Mouse (Mus musculus): ENCODE measurements around the gene Ccdc60. TPM values are rescaled to one million over a fixed set of nuclear protein-coding genes. Genes with fewer than 3 reads are reported as not detected.

Gene Ccdc60
- polyA plus RNA-seq, 1 experiment from 2014 or later, result 1.3 TPM

DNA sequence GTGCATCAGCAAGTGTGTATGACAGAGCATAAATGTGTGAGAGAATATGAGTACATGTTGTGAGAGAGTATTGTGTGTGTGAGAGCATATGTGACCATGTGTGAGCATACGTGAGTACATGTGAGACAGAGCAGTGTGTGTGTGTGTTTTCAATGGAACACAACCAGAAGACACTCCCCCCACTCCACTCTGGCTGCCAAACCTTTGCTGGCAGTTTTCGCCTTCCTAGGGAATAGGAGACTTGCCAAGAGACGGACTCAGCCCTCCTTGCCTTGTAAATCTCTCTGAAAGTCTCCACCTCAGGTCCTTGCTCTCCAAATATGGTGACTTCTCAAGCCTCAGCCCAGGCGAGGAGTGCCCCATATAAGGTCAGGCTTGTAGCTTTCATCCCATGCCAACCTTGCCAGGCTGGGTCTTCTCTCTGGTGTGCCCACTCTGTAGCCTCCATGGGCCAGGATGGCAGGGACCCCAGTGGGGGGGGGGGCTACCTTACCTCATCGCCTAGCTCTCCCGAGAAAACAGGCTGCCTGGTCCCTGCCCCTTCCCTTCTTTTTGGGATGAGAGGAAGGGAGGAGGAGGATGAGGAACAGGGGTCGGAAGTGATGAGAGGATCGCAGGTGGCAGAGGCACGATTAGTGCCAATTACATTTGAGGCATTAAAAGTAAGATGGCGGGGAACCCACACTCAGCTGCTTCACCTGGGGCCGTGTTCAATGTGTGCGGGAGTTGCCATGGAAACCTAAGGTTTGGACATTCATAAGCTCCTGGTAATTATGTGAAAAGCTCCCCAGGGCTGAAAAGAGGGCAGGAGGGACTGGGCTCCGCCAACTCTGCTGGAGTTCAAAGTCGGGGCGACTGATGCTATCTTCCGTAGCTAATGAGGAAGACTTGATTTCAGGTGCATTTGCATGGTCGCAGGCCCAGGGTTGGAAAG lies 19.3 kb downstream of the Ccdc60 start:
- Histone ChIP-seq H3K36me3 (no peaks in the 10 kb centered on the region), H3K27me3 (replicated peaks) (no peaks in the 10 kb centered on the region), H3K27ac (replicated peaks) (no peak overlapping the region), H3K9me3 (replicated peaks) (no peaks in the 10 kb centered on the region), H3K4me1 (peaks cover 24% of the 10 kb centered on the region), H3K9ac (replicated peaks) (no peak overlapping the region), H3K4me3 (replicated peaks) (no peak overlapping the region), H3K4me2 (no peak overlapping the region)
- ATAC-seq (ENCODE audit: low FRiP score), result peak; percentile 30; the same call in 1 of the 2 replicates
- 55% methylated on average over 17 of the region's 17 CpGs for WGBS

DNA sequence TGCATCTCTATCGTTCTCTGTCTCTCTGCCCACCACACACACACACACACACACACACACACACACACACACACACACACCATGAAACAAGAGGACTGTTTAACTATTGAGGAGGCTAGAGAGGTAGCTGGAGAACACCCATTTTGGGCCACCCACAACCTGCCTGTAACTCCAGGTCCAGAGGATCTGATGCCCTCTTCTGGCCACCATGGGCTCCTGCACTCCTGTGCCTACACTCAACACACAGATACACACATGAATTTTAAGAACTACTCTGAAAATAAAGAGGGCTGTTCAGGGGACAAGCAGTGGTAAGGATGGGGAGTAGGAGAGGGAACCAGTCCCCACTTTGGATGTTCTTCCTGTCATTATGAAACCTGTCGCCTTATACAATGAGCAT lies 26.1 kb downstream of the Ccdc60 start:
- Histone ChIP-seq H3K9ac (replicated peaks) (no peak overlapping the region), H3K9me3 (replicated peaks) (no peaks in the 10 kb centered on the region), H3K27ac (replicated peaks) (no peak overlapping the region), H3K36me3 (no peaks in the 10 kb centered on the region), H3K4me3 (replicated peaks) (no peak overlapping the region), H3K4me1 (peaks cover 10% of the 10 kb centered on the region), H3K4me2 (no peak overlapping the region), H3K27me3 (replicated peaks) (no peaks in the 10 kb centered on the region)
- no peak for ATAC-seq (ENCODE audit: low FRiP score)
- 89% methylated on average over 2 of the region's 2 CpGs for WGBS

DNA sequence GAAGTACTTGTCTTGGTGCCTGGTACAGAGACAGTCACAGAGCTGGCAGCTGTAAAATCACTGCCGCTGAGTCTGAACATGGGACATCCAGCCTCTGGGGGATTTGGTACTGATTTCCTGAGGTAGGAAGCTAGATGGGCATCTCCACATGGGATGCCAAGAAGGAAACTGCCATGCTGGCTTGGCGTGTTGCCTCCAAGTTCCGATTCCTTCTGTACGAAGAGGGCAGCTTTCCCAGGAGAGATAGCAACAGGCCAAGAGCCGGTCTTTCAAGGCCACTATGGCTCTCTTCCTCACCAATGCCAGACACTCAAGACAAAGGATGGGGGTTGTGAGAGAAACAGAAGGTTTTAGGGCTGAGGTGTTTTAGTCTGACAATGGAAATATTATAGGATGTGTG lies 26.8 kb downstream of the Ccdc60 start:
- Histone ChIP-seq H3K9ac (replicated peaks) (no peak overlapping the region), H3K4me2 (no peak overlapping the region), H3K36me3 (no peaks in the 10 kb centered on the region), H3K4me1 (peaks cover 10% of the 10 kb centered on the region), H3K4me3 (replicated peaks) (no peak overlapping the region), H3K27me3 (replicated peaks) (no peaks in the 10 kb centered on the region), H3K9me3 (replicated peaks) (no peaks in the 10 kb centered on the region), H3K27ac (replicated peaks) (no peak overlapping the region)
- 89% methylated on average over 5 of the region's 5 CpGs for WGBS
- ATAC-seq (ENCODE audit: low FRiP score), result no peak

DNA sequence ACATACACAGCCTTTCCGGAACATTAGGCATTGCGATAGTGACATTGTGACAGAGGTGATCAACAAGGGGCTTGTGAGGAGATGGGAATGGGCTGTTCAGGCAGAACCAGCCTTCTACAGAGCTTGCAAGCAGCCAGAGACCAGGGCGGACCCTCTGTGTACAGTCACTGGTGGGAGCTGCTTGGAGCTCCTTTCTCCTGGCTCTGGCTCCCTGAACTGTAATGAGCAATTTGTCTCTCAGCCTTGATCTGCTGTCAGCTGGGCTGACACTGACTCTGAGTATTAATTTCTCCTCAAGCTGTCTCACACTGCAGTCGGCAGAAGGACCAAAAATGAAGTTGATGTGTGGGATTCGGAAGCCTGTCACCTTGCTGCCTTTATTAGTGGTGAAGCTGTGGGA lies 28.4 kb downstream of the Ccdc60 start:
- Histone ChIP-seq H3K9me3 (replicated peaks) (no peaks in the 10 kb centered on the region), H3K36me3 (no peaks in the 10 kb centered on the region), H3K27me3 (replicated peaks) (no peaks in the 10 kb centered on the region), H3K4me2 (no peak overlapping the region), H3K4me1 (peaks cover 10% of the 10 kb centered on the region), H3K27ac (replicated peaks) (no peak overlapping the region), H3K4me3 (replicated peaks) (no peak overlapping the region), H3K9ac (replicated peaks) (no peak overlapping the region)
- WGBS, result 87% methylated on average over 5 of the region's 5 CpGs
- ATAC-seq (ENCODE audit: low FRiP score), result no peak

DNA sequence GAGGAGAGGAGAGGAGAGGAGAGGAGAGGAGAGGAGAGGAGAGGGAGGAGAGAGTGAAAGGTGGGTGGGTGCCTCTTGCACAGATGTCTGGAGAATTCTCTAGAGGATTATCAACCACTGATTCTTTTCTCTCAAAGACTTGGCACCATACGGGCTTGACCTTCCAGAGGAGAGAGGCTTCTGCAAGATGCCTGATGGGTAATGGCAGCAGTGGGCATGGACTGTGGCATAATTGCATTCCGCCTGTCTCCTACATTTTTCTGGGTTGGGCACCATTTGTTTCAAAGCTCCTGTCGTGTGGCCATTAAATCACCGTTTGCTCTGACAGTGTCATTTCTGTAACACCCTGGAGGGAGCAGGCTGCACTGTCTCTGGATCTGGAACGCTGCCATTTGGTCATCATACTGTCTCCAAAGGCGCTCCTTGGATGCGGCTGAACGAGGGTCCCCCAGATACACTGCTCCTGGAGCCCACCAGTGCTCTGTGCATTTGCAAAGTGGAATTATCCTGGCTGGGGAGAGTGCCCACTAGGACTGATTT lies 30.4 kb downstream of the Ccdc60 start:
- H3K36me3 ChIP-seq, result no peaks in the 10 kb centered on the region
- ATAC-seq (ENCODE audit: low FRiP score), result no peak
- peaks cover 10% of the 10 kb centered on the region for H3K4me1 ChIP-seq
- H3K27me3 ChIP-seq (replicated peaks), result no peaks in the 10 kb centered on the region
- H3K4me2 ChIP-seq, result no peak overlapping the region
- H3K9ac ChIP-seq (replicated peaks), result no peak overlapping the region
- H3K4me3 ChIP-seq (replicated peaks), result no peak overlapping the region
- 33% methylated on average over 8 of the region's 8 CpGs for WGBS
- H3K27ac ChIP-seq (replicated peaks), result no peak overlapping the region
- H3K9me3 ChIP-seq (replicated peaks), result no peaks in the 10 kb centered on the region

DNA sequence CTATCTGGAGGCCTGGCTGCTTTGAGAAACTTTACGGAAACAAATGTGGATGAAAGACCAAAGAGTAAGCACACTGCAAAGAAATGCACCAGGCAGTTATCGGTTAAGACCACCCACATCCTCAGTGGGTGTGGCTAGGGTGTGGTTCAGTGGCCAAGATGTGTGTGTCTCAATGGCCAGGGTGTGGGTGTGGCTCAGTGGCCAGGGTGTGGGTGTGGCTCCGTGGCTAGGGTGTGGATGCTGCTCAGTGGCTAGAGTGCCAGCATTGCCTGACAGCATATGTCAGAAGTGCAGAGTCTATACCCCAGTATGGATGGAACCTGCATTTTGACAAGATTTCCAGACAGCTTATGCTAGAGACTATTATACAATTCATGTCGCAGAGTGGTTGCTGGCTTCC lies 34.9 kb downstream of the Ccdc60 start:
- 91% methylated on average over 4 of the region's 4 CpGs for WGBS
- no peaks in the 10 kb centered on the region for H3K36me3 ChIP-seq
- H3K27ac ChIP-seq (replicated peaks), result no peak overlapping the region
- no peak overlapping the region for H3K4me3 ChIP-seq (replicated peaks)
- no peak for ATAC-seq (ENCODE audit: low FRiP score)
- H3K4me1 ChIP-seq, result peaks cover 6% of the 10 kb centered on the region
- no peaks in the 10 kb centered on the region for H3K9me3 ChIP-seq (replicated peaks)
- H3K9ac ChIP-seq (replicated peaks), result no peak overlapping the region
- H3K4me2 ChIP-seq, result no peak overlapping the region
- no peaks in the 10 kb centered on the region for H3K27me3 ChIP-seq (replicated peaks)

DNA sequence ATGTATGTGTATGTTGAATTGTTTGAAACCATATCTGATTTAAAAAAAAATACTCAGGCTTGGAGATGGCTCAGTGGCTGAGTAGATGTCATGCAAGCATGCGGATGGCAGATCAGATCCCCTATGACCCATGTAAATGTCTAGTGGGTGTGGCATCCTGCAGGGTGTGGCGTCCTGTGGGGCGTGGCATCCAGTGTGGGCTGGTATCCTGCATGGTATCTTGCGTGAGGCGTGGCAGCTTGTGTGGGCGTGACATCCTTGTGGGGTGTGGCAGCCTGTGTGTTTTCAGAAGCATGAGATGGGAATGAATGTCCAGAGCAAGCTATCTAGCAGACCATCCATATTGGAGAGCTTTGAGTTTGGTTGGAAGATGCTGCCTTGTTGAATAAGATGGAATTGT lies 36.6 kb downstream of the Ccdc60 start:
- H3K4me3 ChIP-seq (replicated peaks), result no peak overlapping the region
- H3K9ac ChIP-seq (replicated peaks), result no peak overlapping the region
- no peak for ATAC-seq (ENCODE audit: low FRiP score)
- H3K4me1 ChIP-seq, result no peaks in the 10 kb centered on the region
- H3K4me2 ChIP-seq, result no peak overlapping the region
- H3K9me3 ChIP-seq (replicated peaks), result no peaks in the 10 kb centered on the region
- H3K27me3 ChIP-seq (replicated peaks), result no peaks in the 10 kb centered on the region
- no peaks in the 10 kb centered on the region for H3K36me3 ChIP-seq
- no peak overlapping the region for H3K27ac ChIP-seq (replicated peaks)
- 92% methylated on average over 6 of the region's 6 CpGs for WGBS

DNA sequence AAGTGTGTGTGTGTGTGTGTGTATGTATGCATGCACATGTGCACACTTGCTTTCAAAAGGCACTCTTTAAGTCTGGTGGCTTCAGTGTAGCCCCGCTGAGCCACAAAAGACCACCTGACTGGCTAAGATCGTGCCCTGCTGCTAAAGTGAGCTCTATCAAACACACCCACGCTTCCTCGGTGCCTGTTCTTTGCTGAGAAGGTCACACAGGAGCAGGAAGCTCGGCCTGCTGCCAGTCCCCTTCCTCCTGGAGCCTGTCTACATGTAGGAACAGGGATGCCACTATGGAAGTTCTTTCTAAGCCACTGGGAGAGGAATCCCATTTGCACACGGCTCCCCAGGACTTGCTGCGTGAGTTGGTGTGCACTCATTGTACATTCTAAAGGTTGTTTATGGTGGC lies 42.1 kb downstream of the Ccdc60 start:
- no peaks in the 10 kb centered on the region for H3K36me3 ChIP-seq
- H3K9me3 ChIP-seq (replicated peaks), result no peaks in the 10 kb centered on the region
- H3K9ac ChIP-seq (replicated peaks), result no peak overlapping the region
- H3K4me2 ChIP-seq, result no peak overlapping the region
- H3K27ac ChIP-seq (replicated peaks), result no peak overlapping the region
- no peaks in the 10 kb centered on the region for H3K27me3 ChIP-seq (replicated peaks)
- no peak overlapping the region for H3K4me3 ChIP-seq (replicated peaks)
- H3K4me1 ChIP-seq, result peaks cover 2% of the 10 kb centered on the region; the same call in 1 of the 2 replicates
- WGBS, result 82% methylated on average over 7 of the region's 7 CpGs
- ATAC-seq (ENCODE audit: low FRiP score), result no peak

DNA sequence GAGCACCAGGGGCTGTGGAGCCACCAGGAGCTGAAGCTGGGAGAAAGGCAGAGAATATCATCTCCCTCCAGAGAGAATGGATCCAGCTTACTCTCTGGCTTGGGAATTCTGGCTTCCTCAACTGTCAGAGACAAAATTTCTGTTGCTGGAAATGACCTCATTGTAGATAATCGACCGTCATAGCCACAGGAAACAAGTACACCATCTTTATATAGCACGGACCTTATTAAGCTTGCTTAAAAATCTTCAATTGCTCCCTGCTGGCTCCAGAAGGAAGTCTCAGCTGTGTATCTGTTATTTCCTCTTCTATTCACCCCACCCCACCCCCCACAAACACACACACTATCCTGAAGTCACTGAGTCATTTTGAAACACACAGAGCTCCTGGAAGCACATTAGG lies 44.3 kb downstream of the Ccdc60 start:
- Histone ChIP-seq H3K27ac (replicated peaks) (no peak overlapping the region), H3K9me3 (replicated peaks) (no peaks in the 10 kb centered on the region), H3K4me2 (no peak overlapping the region), H3K36me3 (no peaks in the 10 kb centered on the region), H3K4me1 (peaks cover 9% of the 10 kb centered on the region; the same call in 1 of the 2 replicates), H3K27me3 (replicated peaks) (no peaks in the 10 kb centered on the region), H3K9ac (replicated peaks) (no peak overlapping the region), H3K4me3 (replicated peaks) (no peak overlapping the region)
- ATAC-seq (ENCODE audit: low FRiP score), result no peak
- 59% methylated on average over 3 of the region's 3 CpGs for WGBS

DNA sequence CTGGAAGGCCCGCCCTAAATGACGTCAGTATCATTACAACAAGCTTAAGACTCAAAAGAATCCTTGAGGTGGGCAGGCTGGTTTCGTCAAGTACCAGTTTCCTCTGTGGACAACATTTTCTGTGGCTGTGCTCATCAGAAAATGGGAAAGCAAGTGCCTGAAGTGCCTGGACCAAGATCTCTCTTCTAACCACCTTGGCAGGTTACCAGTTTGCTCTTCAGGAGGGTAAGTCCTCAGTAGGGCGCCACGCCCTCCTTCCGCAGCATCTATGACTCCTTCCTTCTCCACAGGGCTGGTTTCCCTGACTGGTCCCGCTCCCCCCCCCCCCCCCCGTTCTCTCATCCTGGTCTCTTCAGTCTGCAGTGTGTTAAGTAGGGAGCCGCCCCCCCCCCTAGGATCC lies 45.2 kb downstream of the Ccdc60 start:
- H3K4me2 ChIP-seq, result no peak overlapping the region

DNA sequence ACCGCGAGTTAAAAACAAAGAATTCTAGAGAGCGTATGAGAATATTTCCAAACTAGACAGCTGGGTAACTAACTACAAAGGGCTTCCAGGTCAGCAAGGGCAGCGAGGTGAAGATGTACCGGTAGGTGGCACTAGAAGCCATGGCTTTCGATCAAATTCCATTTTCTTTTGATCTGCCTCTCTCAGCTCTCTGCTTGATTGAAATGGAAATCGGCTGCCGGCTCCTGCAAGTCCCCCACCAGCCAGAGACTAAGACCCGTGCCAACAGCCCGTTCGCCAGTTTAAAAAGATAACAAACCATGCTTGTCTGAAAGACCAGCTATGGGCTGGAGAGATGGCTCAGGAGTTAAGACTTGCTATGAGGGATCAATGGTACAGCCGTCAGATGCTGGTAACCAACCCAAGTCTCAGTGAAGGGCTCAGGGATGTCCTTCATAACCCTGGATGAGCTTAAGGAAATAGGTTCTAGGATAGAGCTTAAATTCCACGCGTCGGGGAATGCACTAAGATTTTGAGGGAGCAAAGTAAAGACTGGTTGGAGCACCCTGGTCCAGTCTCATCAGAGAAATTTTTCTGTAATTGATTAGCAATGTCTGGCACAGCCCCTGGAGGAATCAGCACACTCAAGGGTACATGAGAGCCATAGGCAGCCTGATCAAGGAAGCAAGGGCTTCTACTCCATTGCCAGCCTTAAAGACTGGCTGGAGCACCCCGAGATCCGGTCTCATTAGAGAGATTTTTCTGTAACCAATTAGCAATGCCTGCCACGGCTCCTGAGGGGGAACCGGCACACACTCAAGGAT lies 56.7 kb downstream of the Ccdc60 start:
- Histone ChIP-seq H3K27ac (replicated peaks) (0 out of 2 replicates have a peak overlapping the region, but pooled peaks have one; percentile 35), H3K9ac (replicated peaks) (no peak overlapping the region), H3K36me3 (no peaks in the 10 kb centered on the region), H3K4me1 (peaks cover 11% of the 10 kb centered on the region; the same call in 1 of the 2 replicates), H3K27me3 (replicated peaks) (peaks cover 3% of the 10 kb centered on the region; the same call in 1 of the 2 replicates), H3K4me3 (replicated peaks) (no peak overlapping the region; the same call in 1 of the 2 replicates), H3K9me3 (replicated peaks) (no peaks in the 10 kb centered on the region), H3K4me2 (peak overlapping the region; percentile 48)
- WGBS, result 23% methylated on average over 19 of the region's 19 CpGs
- ATAC-seq (ENCODE audit: low FRiP score), result peak; percentile 50; the same call in 1 of the 2 replicates

More for the DNA sequence above, 45.2 kb downstream of the Ccdc60 start:
- Histone ChIP-seq H3K27me3 (replicated peaks) (no peaks in the 10 kb centered on the region), H3K4me3 (replicated peaks) (no peak overlapping the region), H3K4me1 (peaks cover 9% of the 10 kb centered on the region; the same call in 1 of the 2 replicates), H3K9ac (replicated peaks) (no peak overlapping the region), H3K36me3 (no peaks in the 10 kb centered on the region), H3K27ac (replicated peaks) (no peak overlapping the region), H3K9me3 (replicated peaks) (no peaks in the 10 kb centered on the region)
- 73% methylated on average over 9 of the region's 9 CpGs for WGBS
- ATAC-seq (ENCODE audit: low FRiP score), result no peak
